Mouse (Mus musculus) heart, postnatal 0 days (tissue): ENCODE measurements around the gene Pum3.

Source experiments
- CTCF ChIP-seq: IDR thresholded peaks from 2 replicates; pipeline ENCODE4 v1.5.1; 2016; ENCODE audit warnings: antibody characterized with exemption, control low read depth, low read depth
- EP300 ChIP-seq: IDR thresholded peaks from 2 replicates; pipeline ENCODE4 v1.6.1; 2016; ENCODE audit warnings: antibody characterized with exemption, low read depth

DNA sequence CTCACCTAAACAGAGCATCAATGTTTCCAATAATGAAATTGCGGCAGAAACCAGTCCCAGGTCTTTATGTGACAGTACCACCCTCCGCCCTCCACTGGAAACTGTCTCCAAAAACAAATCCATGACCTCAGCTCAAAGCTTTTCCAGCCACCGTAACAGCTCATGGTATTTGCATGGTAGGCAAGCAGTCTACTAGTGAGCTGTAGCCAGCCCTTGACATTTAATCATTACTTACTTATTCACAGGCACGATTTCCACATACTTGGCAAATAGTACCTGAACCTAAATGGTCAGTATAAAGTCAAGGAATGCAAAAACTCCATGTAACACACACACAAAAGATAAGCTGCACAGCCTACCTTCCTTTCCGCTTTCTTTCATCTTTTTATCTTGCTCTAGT, 33.7 kb downstream of the Pum3 start:
- TF ChIP-seq CTCF (no peak), EP300 (no peak)
